Mouse (Mus musculus) CH12.LX (cell line): ENCODE results near the gene Ccdc57. TPM values are rescaled to one million over a fixed set of nuclear protein-coding genes. Genes with fewer than 3 reads are reported as not detected.

Source experiments
- DNase-seq: peaks from one replicate; pipeline ENCODE4 v3.0.0-alpha.2; 2013; ENCODE audit errors: extremely low read depth
- H3K27ac ChIP-seq: 2 replicates; pipeline ENCODE4 v1.5.1; 2012; ENCODE audit warnings: low read depth, mild to moderate bottlenecking, control low read depth, moderate library complexity; ENCODE audit not compliant: insufficient read depth
- H3K27me3 ChIP-seq: replicated peaks from 2 replicates; pipeline ENCODE3; 2012; ENCODE audit warnings: inconsistent platforms
- H3K36me3 ChIP-seq, 2 experiments: replicated peaks in 1 of 2; 2 replicates each; pipeline versions ENCODE3 to v1.6.1; 2012; ENCODE audit warnings: inconsistent platforms in 1 of 2, low read length in 1 of 2, mild to moderate bottlenecking in 1 of 2, mixed read lengths in 1 of 2, moderate library complexity in 1 of 2; ENCODE audit not compliant: control insufficient read depth in 1 of 2, insufficient read depth in 1 of 2
- H3K4me1 ChIP-seq, 2 experiments: 2 replicates each; pipeline ENCODE4 v1.6.1; 2012; ENCODE audit warnings: inconsistent platforms in 1 of 2, moderate library complexity in 1 of 2; ENCODE audit not compliant: insufficient read depth in 2 of 2, control insufficient read depth in 1 of 2
- H3K4me2 ChIP-seq: 2 replicates; pipeline ENCODE4 v1.6.1; 2012; ENCODE audit warnings: low read depth, mild to moderate bottlenecking, control low read depth; ENCODE audit not compliant: poor library complexity, insufficient read depth, severe bottlenecking
- H3K4me3 ChIP-seq, 3 experiments: fragments of 150-350 bp in 1 of 3; sonication (generic) in 1 of 3; replicated peaks in 1 of 3; 2 replicates each; pipeline versions ENCODE3 to v1.5.1; 2011 to 2012; ENCODE audit warnings: low read depth in 2 of 3, low read length in 2 of 3, mild to moderate bottlenecking in 2 of 3, moderate library complexity in 2 of 3, control low read depth in 1 of 3, improper control_type of control experiment in 1 of 3, inconsistent platforms in 1 of 3, mixed read lengths in 1 of 3; ENCODE audit not compliant: poor library complexity in 1 of 3
- H3K79me2 ChIP-seq: replicated peaks from 2 replicates; pipeline ENCODE4 v1.6.1; 2012; ENCODE audit warnings: mild to moderate bottlenecking, moderate library complexity; ENCODE audit not compliant: control insufficient read depth, poor library complexity, insufficient read depth, severe bottlenecking; ENCODE audit errors: extremely low read depth
- H3K9ac ChIP-seq: 2 replicates; pipeline ENCODE4 v1.6.1; 2012; ENCODE audit warnings: low read depth, mild to moderate bottlenecking, control low read depth, moderate library complexity; ENCODE audit not compliant: insufficient read depth
- H3K9me3 ChIP-seq: replicated peaks from 2 replicates; pipeline ENCODE3; 2012; ENCODE audit warnings: low read length, inconsistent platforms, mixed read lengths
- BHLHE40 ChIP-seq: IDR thresholded peaks from 2 replicates; pipeline ENCODE4 v1.6.1; 2011; ENCODE audit warnings: mild to moderate bottlenecking, low read depth, low read length, improper control_type of control experiment
- CHD1 ChIP-seq: IDR thresholded peaks from 2 replicates; pipeline ENCODE4 v1.6.1; 2012; ENCODE audit warnings: low read depth, low read length, improper control_type of control experiment, inconsistent platforms
- E2F4 ChIP-seq: IDR thresholded peaks from 2 replicates; pipeline ENCODE4 v1.6.1; 2011; ENCODE audit warnings: low read depth, low read length, improper control_type of control experiment; ENCODE audit not compliant: insufficient replicate concordance
- ELF1 ChIP-seq: IDR thresholded peaks from 2 replicates; pipeline ENCODE4 v1.6.1; 2014; ENCODE audit warnings: low read depth, mild to moderate bottlenecking, inconsistent platforms, low read length, improper control_type of control experiment
- EP300 ChIP-seq: IDR thresholded peaks from 2 replicates; pipeline ENCODE4 v1.6.1; 2011; ENCODE audit warnings: low read length, improper control_type of control experiment
- ETS1 ChIP-seq: conservative IDR thresholded peaks from 2 replicates; pipeline ENCODE4 v1.6.1; 2012; ENCODE audit warnings: low read depth, mild to moderate bottlenecking, inconsistent platforms, low read length, improper control_type of control experiment, moderate library complexity
- GABPA ChIP-seq: IDR thresholded peaks from 2 replicates; pipeline ENCODE4 v1.6.1; 2012; ENCODE audit warnings: low read depth, low read length, improper control_type of control experiment, inconsistent platforms; ENCODE audit not compliant: insufficient replicate concordance
- HCFC1 ChIP-seq: IDR thresholded peaks from 2 replicates; pipeline ENCODE4 v1.6.1; 2012; ENCODE audit warnings: low read depth, mild to moderate bottlenecking, inconsistent platforms, low read length, improper control_type of control experiment
- IRF4 ChIP-seq: IDR thresholded peaks from 2 replicates; pipeline ENCODE4 v1.6.1; 2014; ENCODE audit warnings: low read depth, mild to moderate bottlenecking, inconsistent platforms, low read length, improper control_type of control experiment
- JUN ChIP-seq: IDR thresholded peaks from 2 replicates; pipeline ENCODE4 v1.6.1; 2011; ENCODE audit warnings: low read depth, mild to moderate bottlenecking, low read length, improper control_type of control experiment, moderate library complexity; ENCODE audit not compliant: insufficient read depth
- JUND ChIP-seq: conservative IDR thresholded peaks from 2 replicates; pipeline ENCODE4 v1.6.1; 2011; ENCODE audit warnings: low read depth, low read length, improper control_type of control experiment
- KAT2A ChIP-seq: IDR thresholded peaks from 2 replicates; pipeline ENCODE4 v1.6.1; 2012; ENCODE audit warnings: low read length, improper control_type of control experiment, inconsistent platforms; ENCODE audit not compliant: insufficient replicate concordance
- MAX ChIP-seq: IDR thresholded peaks from 2 replicates; pipeline ENCODE4 v1.6.1; 2011; ENCODE audit warnings: low read length, improper control_type of control experiment
- MAZ ChIP-seq: IDR thresholded peaks from 2 replicates; pipeline ENCODE4 v1.6.1; 2012; ENCODE audit warnings: low read depth, mild to moderate bottlenecking, inconsistent platforms, low read length, improper control_type of control experiment, moderate library complexity
- MEF2A ChIP-seq: IDR thresholded peaks from 2 replicates; pipeline ENCODE4 v1.6.1; 2014; ENCODE audit warnings: low read depth, mild to moderate bottlenecking, inconsistent platforms, low read length, improper control_type of control experiment, borderline replicate concordance
- MXI1 ChIP-seq: IDR thresholded peaks from 2 replicates; pipeline ENCODE4 v1.6.1; 2011; ENCODE audit warnings: mild to moderate bottlenecking, low read depth, low read length, improper control_type of control experiment
- MYC ChIP-seq: IDR thresholded peaks from 2 replicates; pipeline ENCODE4 v1.6.1; 2011; ENCODE audit warnings: low read depth, mild to moderate bottlenecking, improper control_type of control experiment, low read length
- NELFE ChIP-seq: IDR thresholded peaks from 2 replicates; pipeline ENCODE4 v1.6.1; 2011; ENCODE audit warnings: low read depth, low read length, improper control_type of control experiment
- PAX5 ChIP-seq: IDR thresholded peaks from 2 replicates; pipeline ENCODE4 v1.6.1; 2012; ENCODE audit warnings: low read length, inconsistent platforms, mixed read lengths
- POLR2AphosphoS2 ChIP-seq: IDR thresholded peaks from 2 replicates; pipeline ENCODE4 v1.6.1; 2011; ENCODE audit warnings: low read depth, low read length, improper control_type of control experiment
- RAD21 ChIP-seq: IDR thresholded peaks from 2 replicates; pipeline ENCODE4 v1.6.1; 2011; ENCODE audit warnings: low read depth, mild to moderate bottlenecking, low read length, improper control_type of control experiment, moderate library complexity
- SIN3A ChIP-seq: IDR thresholded peaks from 2 replicates; pipeline ENCODE4 v1.6.1; 2012; ENCODE audit warnings: low read length, improper control_type of control experiment, inconsistent platforms
- TBP ChIP-seq: conservative IDR thresholded peaks from 2 replicates; pipeline ENCODE4 v1.6.1; 2011; ENCODE audit warnings: low read depth, low read length, improper control_type of control experiment
- TCF12 ChIP-seq: IDR thresholded peaks from 2 replicates; pipeline ENCODE4 v1.6.1; 2014; ENCODE audit warnings: low read depth, mild to moderate bottlenecking, inconsistent platforms, low read length, improper control_type of control experiment
- UBTF ChIP-seq: IDR thresholded peaks from 2 replicates; pipeline ENCODE4 v1.6.1; 2012; ENCODE audit warnings: low read depth, mild to moderate bottlenecking, inconsistent platforms, low read length, improper control_type of control experiment, moderate library complexity
- USF1 ChIP-seq: IDR thresholded peaks from 2 replicates; pipeline ENCODE4 v1.6.1; 2014; ENCODE audit warnings: low read depth, mild to moderate bottlenecking, inconsistent platforms, low read length, improper control_type of control experiment
- USF2 ChIP-seq: conservative IDR thresholded peaks from 2 replicates; pipeline ENCODE4 v1.6.1; 2011; ENCODE audit warnings: low read depth, low read length, improper control_type of control experiment
- ZMIZ1 ChIP-seq: IDR thresholded peaks from 2 replicates; pipeline ENCODE4 v1.6.1; 2012; ENCODE audit warnings: low read depth, mild to moderate bottlenecking, inconsistent platforms, low read length, improper control_type of control experiment
- ZNF384 ChIP-seq: IDR thresholded peaks from 2 replicates; pipeline ENCODE4 v1.6.1; 2012; ENCODE audit warnings: low read depth, low read length, improper control_type of control experiment, inconsistent platforms
- dilution Hi-C: fragments of 300-500 bp; cut with MboI; formaldehyde crosslinking; loops from 2 replicates; pipeline ENCODE4 v1.14.3; 2020; ENCODE audit warnings: low sequenced_read_pairs; ENCODE audit not compliant: extremely low pct_unique_long_range_greater_than_20kb, extremely low pct_ligation_motif_present
- in situ Hi-C: fragments of 300-500 bp; cut with MboI; formaldehyde crosslinking; loops from 3 replicates; pipeline ENCODE4 v1.14.3; 2019; ENCODE audit warnings: low sequenced_read_pairs, low pct_ligation_motif_present, low pct_unique_long_range_greater_than_20kb, mixed read lengths
- polyA plus RNA-seq: library from polyadenylated mRNA; unstranded; fragments of >175 nt; gene quantifications from 2 replicates; pipeline ENCODE4 v1.2.1, GENCODE M21; 2012; ENCODE audit warnings: low read depth; ENCODE audit not compliant: insufficient read length
- total RNA-seq, 2 experiments: library from RNA; depleted of rRNA; stranded (reverse); fragments of 300-350 nt in 1 of 2; fragments of >200 nt in 1 of 2; gene quantifications; 2 replicates each; pipeline ENCODE4 v1.2.3; 2012 to 2014

Gene Ccdc57
- total and polyA plus RNA-seq, 3 experiments, result 2.3 to 6.0 (median 5.4) TPM

- H3K4me3 ChIP-seq, result peak overlapping the region; percentile 79 to 91 (median 84)
- peaks cover 54 to 72% of the 10 kb centered on the region in 2 experiments for H3K36me3 ChIP-seq
- peak overlapping the region; percentile 77 for H3K9ac ChIP-seq
- in situ Hi-C loops, result no loop called here
- H3K27me3 ChIP-seq, result no peaks in the 10 kb centered on the region
- dilution Hi-C loops, result no loop called here
- no peak for DNase-seq
- no peak for TF ChIP-seq UBTF
- peak; percentile 42; the same call in 1 of the 2 replicates for TF ChIP-seq MAX
- 0 out of 2 replicates have a peak, but pooled peaks have one; percentile 46 for TF ChIP-seq MYC
- no peak for TF ChIP-seq POLR2AphosphoS2
- TF ChIP-seq GABPA, result no peak
- 0 out of 2 replicates have a peak, but pooled peaks have one; percentile 23 for TF ChIP-seq SIN3A
- peaks cover 10 to 30% of the 10 kb centered on the region in 2 experiments for H3K4me1 ChIP-seq
- peaks cover 13% of the 10 kb centered on the region for H3K79me2 ChIP-seq
- H3K4me2 ChIP-seq, result peak overlapping the region; percentile 52
- peak overlapping the region; percentile 2; the same call in 1 of the 2 replicates for H3K27ac ChIP-seq
- no peaks in the 10 kb centered on the region for H3K9me3 ChIP-seq
These were observed 147.5 kb downstream of the Ccdc57 start for GRCm38 (mm10) chr11:120785145-120785544.

- Histone ChIP-seq H3K4me2 (peak within 1 kb of the TSS; percentile 60), H3K36me3 (peaks cover 46 to 66% of the 10 kb centered on the region in 2 experiments), H3K27me3 (no peaks in the 10 kb centered on the region), H3K9me3 (no peaks in the 10 kb centered on the region), H3K4me1 (peaks cover 10 to 30% of the 10 kb centered on the region in 2 experiments), H3K79me2 (peaks cover 13% of the 10 kb centered on the region), H3K4me3 (peak within 1 kb of the TSS; percentile 79 to 91 (median 84)), H3K9ac (peak within 1 kb of the TSS; percentile 77), H3K27ac (peak within 1 kb of the TSS; percentile 37; the same call in 1 of the 2 replicates)
- in situ Hi-C loops (no loop called here), dilution Hi-C loops (no loop called here)
- DNase-seq, result peak; percentile 80
- TF ChIP-seq UBTF (peak; percentile 63; the same call in 1 of the 2 replicates), ETS1 (no peak), NELFE (peak; percentile 50), CHD1 (no peak), MEF2A (no peak; the same call in 1 of the 2 replicates), ELF1 (peak; percentile 89), HCFC1 (peak; percentile 86), E2F4 (no peak), MXI1 (peak; percentile 72; the same call in 1 of the 2 replicates), TCF12 (peak; percentile 30; the same call in 1 of the 2 replicates), ZNF384 (no peak), TBP (no peak), IRF4 (no peak; the same call in 1 of the 2 replicates), RAD21 (no peak), EP300 (no peak), SIN3A (peak; percentile 97), MAX (peak; percentile 50), BHLHE40 (no peak), MYC (no peak; the same call in 1 of the 2 replicates), JUN (no peak), PAX5 (no peak), ZMIZ1 (peak; percentile 41), JUND (no peak), USF1 (no peak), KAT2A (peak; percentile 84; the same call in 1 of the 2 replicates), MAZ (peak; percentile 97), USF2 (no peak)
These were observed 148.4 kb downstream of the Ccdc57 start, which contains the start of the genes Rfng and Gps1 for GRCm38 (mm10) chr11:120784064-120784791. Rfng (minus strand) TSS chr11:120784207. Gps1 (plus strand) TSS chr11:120784272.
